Mouse (Mus musculus): ENCODE measurements at regions not wholly inside any gene's neighbourhood (a gene's known extent, or its start where the extent isn't known, plus 50 kb on each side); places are given as distances from the start of the nearest gene placed in this dataset.

DNA sequence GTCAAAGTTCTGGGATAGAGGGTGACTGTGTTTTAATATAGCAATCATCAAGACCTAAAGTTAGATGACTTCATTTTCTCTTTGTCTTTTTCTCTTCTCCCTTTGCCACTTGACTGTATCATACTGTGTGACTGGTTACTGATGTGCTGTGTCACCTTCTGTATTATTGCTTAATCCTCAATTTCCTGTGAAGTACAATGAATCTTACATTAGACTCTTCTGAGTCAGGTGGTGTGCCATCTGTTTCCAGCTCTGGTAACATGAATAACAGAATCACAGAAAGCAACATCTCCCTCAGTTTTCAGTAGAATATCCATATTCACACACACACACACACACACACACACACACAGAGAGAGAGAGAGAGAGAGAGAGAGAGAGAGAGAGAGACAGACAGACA, 203.2 kb downstream of the Etv1 start:
- no peak for TF ChIP-seq CTCF (IDR thresholded peaks at IDR 0.05; ENCODE audit: low read depth)
- no peak for TF ChIP-seq EP300 (IDR thresholded peaks at IDR 0.05; ENCODE audit: low read depth)

Measured in liver, embryonic 14.5 days (tissue).